Mouse (Mus musculus): ENCODE data around the gene Grik4. TPM values are rescaled to one million over a fixed set of nuclear protein-coding genes. Genes with fewer than 3 reads are reported as not detected.

Gene Grik4
- polyA plus RNA-seq, 1 experiment from 2014 or later = 0.24 TPM

DNA sequence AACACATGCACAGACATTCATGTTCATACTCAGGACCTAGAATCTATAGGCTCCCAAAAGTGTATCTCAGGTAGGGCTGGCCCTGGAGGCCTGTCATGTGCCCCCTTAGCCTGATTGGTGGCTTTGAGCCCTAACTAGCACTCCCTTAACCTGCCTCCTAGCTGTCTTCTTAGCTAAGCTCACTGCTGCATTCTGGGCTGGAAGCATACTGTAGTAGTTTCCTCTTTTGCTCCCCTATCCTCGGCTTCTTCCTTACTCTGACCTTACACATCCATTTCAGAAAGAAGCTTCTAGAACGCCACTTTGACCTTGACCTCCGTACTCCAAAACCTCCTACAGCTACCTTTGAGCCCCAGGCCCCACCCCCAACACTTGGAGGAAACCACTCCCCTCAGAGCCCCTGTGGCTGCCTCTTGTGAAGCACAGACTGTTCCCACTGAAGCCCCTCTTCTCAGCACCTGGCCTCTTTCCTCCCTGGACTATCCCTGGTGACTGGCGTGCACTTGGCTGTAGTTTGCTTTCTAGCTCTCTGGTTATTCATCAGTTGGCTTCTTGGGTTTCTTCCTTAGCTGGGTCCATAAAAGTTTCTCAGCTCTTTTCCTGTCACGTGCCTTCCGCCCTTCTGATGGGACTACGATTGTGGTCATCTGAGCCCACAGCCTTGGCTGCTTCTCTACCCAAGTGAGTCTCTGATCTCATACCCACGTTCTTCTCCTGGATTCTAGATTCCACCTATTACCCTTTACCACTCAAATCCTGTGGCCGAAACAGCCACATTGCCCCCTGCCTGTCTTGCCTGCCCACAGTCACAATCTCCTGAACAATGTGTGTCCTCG, 84.1 kb downstream of the Grik4 start:
- no peaks in the 10 kb centered on the region for H3K36me3 ChIP-seq (ENCODE audit: control insufficient read depth, insufficient read depth)
- H3K27ac ChIP-seq (ENCODE audit: low read length) = no peak overlapping the region
- no peak overlapping the region for H3K4me3 ChIP-seq (ENCODE audit: low read length)
- no peak overlapping the region for H3K4me2 ChIP-seq (ENCODE audit: low read depth, low read length)
- no peak overlapping the region for H3K9ac ChIP-seq (ENCODE audit: low read length)
- WGBS = 64% methylated on average over 10 of the region's 10 CpGs
- no peaks in the 10 kb centered on the region for H3K9me3 ChIP-seq (replicated peaks; ENCODE audit: control insufficient read depth, low read length)
- peak; percentile 38 for ATAC-seq (replicated peaks; ENCODE audit: extremely low read depth, insufficient read depth, low FRiP score)
- H3K27me3 ChIP-seq (ENCODE audit: control insufficient read depth, insufficient read depth, low read length) = no peaks in the 10 kb centered on the region
- peaks cover 5% of the 10 kb centered on the region for H3K4me1 ChIP-seq (ENCODE audit: control insufficient read depth, insufficient read depth, low read length)

DNA sequence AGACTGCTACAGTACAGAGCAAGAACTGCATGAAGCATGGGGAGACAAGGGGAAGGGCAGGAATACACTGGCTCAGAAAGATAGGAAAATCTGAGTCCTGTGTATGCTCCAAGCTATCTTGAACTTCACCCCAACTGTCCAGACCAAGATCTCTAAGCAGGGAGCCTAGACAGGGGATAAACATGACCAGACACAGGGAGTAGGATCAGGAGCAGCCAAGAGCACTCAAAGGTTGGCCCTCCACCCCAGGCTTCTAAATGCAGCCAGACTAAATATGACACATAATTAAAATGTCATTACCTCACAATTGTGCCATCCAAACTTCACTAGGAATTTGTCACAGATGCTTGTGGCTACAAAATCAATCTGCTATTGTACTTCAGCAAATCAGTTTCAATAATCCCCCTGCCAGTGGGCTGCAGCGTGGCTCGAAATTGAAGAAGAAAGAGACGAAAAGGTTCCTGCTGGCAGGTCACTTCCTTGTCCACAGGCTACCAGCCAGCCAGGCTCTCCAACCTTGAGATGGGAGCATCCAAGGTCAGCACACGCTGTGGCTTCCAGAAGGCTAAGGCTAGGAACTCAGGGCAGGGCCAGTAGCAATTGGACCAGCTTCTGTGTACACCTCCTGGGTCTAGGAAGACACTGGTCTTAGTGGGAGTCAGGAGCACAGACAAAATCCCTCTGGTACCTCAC, 85.1 kb downstream of the Grik4 start:
- no peak overlapping the region for H3K4me2 ChIP-seq (ENCODE audit: low read depth, low read length)
- H3K4me3 ChIP-seq (ENCODE audit: low read length) = no peak overlapping the region
- 76% methylated on average over 4 of the region's 4 CpGs for WGBS
- H3K9ac ChIP-seq (ENCODE audit: low read length) = no peak overlapping the region
- no peaks in the 10 kb centered on the region for H3K4me1 ChIP-seq (ENCODE audit: control insufficient read depth, insufficient read depth, low read length)
- H3K9me3 ChIP-seq (replicated peaks; ENCODE audit: control insufficient read depth, low read length) = no peaks in the 10 kb centered on the region
- H3K27ac ChIP-seq (ENCODE audit: low read length) = no peak overlapping the region
- no peaks in the 10 kb centered on the region for H3K27me3 ChIP-seq (ENCODE audit: control insufficient read depth, insufficient read depth, low read length)
- no peak for ATAC-seq (replicated peaks; ENCODE audit: extremely low read depth, insufficient read depth, low FRiP score)
- no peaks in the 10 kb centered on the region for H3K36me3 ChIP-seq (ENCODE audit: control insufficient read depth, insufficient read depth)

DNA sequence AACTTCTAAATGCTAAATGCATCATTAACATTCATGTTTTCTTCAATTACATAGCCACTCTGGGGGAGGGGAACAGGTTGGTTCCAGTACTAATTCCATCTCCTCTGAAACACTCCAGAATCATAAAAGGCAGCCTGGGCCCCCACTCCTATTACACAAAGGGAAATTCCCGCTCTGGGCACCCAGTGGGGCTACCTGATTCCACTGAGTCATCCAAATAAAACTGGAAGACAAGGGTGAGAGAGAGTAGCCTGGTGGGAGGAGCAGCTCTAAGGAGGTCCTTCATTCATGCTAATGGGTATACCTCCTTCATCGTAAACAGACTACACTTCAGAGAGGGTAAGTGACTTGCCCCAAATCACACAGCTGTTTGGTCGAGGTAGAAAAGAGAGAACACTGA, 85.7 kb downstream of the Grik4 start:
- Histone ChIP-seq H3K36me3 (ENCODE audit: control insufficient read depth, insufficient read depth) (no peaks in the 10 kb centered on the region), H3K27me3 (ENCODE audit: control insufficient read depth, insufficient read depth, low read length) (no peaks in the 10 kb centered on the region), H3K4me1 (ENCODE audit: control insufficient read depth, insufficient read depth, low read length) (no peaks in the 10 kb centered on the region), H3K9ac (ENCODE audit: low read length) (no peak overlapping the region), H3K4me2 (ENCODE audit: low read depth, low read length) (no peak overlapping the region), H3K4me3 (ENCODE audit: low read length) (no peak overlapping the region), H3K27ac (ENCODE audit: low read length) (no peak overlapping the region), H3K9me3 (replicated peaks; ENCODE audit: control insufficient read depth, low read length) (no peaks in the 10 kb centered on the region)
- 67% methylated on average over 3 of the region's 3 CpGs for WGBS
- ATAC-seq (replicated peaks; ENCODE audit: extremely low read depth, insufficient read depth, low FRiP score) = no peak

DNA sequence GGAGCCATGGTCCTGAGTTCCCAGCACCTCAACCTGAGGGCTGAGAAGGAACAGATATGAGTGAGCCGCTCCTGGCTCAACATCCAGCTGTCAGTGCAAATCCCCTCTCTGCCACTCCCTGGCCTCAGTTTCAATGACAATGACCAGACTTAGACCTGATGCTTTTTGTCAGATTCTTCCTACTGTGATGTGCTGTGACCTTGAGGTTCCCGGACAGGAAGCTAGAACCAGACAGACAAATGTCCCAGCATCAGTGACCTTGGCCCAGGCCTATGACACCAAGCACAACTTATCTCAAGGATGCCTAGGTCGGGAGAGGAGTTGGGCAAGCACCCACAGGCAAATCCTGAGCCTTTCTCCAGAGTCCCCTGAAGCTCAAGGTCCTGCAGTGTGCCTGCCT, 86.5 kb downstream of the Grik4 start:
- Histone ChIP-seq H3K9ac (ENCODE audit: low read length) (no peak overlapping the region), H3K36me3 (ENCODE audit: control insufficient read depth, insufficient read depth) (no peaks in the 10 kb centered on the region), H3K27ac (ENCODE audit: low read length) (no peak overlapping the region), H3K4me2 (ENCODE audit: low read depth, low read length) (no peak overlapping the region), H3K27me3 (ENCODE audit: control insufficient read depth, insufficient read depth, low read length) (no peaks in the 10 kb centered on the region), H3K4me3 (ENCODE audit: low read length) (no peak overlapping the region), H3K4me1 (ENCODE audit: control insufficient read depth, insufficient read depth, low read length) (no peaks in the 10 kb centered on the region), H3K9me3 (replicated peaks; ENCODE audit: control insufficient read depth, low read length) (no peaks in the 10 kb centered on the region)
- no peak for ATAC-seq (replicated peaks; ENCODE audit: extremely low read depth, insufficient read depth, low FRiP score)
- 62% methylated on average over 3 of the region's 3 CpGs for WGBS

DNA sequence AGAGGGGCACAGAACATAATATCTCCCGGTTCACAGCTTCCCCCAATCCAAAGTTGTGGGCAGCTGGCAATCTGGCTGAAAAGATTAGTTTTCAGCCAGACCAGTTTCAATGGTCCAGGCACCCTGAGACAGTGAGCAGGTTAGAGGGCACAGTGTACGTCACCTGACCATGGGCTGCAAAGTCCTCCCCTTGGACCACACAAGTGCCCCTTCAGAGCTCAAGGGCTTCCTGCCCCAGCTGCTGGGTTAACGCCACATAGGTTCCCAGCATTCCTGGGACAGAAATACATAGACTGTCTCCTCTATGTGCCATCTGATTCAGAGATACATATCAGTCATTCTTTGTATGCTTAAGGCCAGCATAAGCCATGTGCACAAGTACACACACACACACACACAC, 91.2 kb downstream of the Grik4 start:
- Histone ChIP-seq H3K4me2 (ENCODE audit: low read depth, low read length) (no peak overlapping the region), H3K36me3 (ENCODE audit: control insufficient read depth, insufficient read depth) (no peaks in the 10 kb centered on the region), H3K9ac (ENCODE audit: low read length) (no peak overlapping the region), H3K9me3 (replicated peaks; ENCODE audit: control insufficient read depth, low read length) (no peaks in the 10 kb centered on the region), H3K27me3 (ENCODE audit: control insufficient read depth, insufficient read depth, low read length) (no peaks in the 10 kb centered on the region), H3K4me1 (ENCODE audit: control insufficient read depth, insufficient read depth, low read length) (no peaks in the 10 kb centered on the region), H3K27ac (ENCODE audit: low read length) (no peak overlapping the region), H3K4me3 (ENCODE audit: low read length) (no peak overlapping the region)
- no peak for ATAC-seq (replicated peaks; ENCODE audit: extremely low read depth, insufficient read depth, low FRiP score)
- 67% methylated on average over 3 of the region's 3 CpGs for WGBS

DNA sequence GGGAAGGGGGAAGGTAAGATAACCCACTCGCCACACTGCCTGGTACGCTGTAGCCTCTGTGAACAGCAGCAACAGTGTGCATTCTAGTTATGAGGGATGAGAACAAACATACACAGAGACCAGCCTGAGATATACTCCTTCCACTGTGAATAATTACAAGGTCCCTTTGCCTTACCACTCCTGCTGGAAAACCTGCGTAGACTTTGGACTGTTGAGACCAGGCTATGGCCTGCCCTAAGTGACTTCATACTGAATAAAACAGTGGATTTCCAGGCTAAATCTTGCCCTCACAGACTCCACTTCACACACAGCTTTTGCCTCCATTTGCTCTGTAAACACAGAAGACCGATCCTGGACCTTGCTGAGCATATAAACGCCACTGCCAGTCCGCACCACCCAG, 94.2 kb downstream of the Grik4 start:
- H3K4me1 ChIP-seq (ENCODE audit: control insufficient read depth, insufficient read depth, low read length) = no peaks in the 10 kb centered on the region
- H3K9ac ChIP-seq (ENCODE audit: low read length) = no peak overlapping the region
- no peak overlapping the region for H3K4me3 ChIP-seq (ENCODE audit: low read length)
- 77% methylated on average over 6 of the region's 6 CpGs for WGBS
- no peaks in the 10 kb centered on the region for H3K36me3 ChIP-seq (ENCODE audit: control insufficient read depth, insufficient read depth)
- H3K27ac ChIP-seq (ENCODE audit: low read length) = no peak overlapping the region
- no peak for ATAC-seq (replicated peaks; ENCODE audit: extremely low read depth, insufficient read depth, low FRiP score)
- H3K27me3 ChIP-seq (ENCODE audit: control insufficient read depth, insufficient read depth, low read length) = peaks cover 2% of the 10 kb centered on the region; the same call in 1 of the 2 replicates
- H3K4me2 ChIP-seq (ENCODE audit: low read depth, low read length) = no peak overlapping the region
- H3K9me3 ChIP-seq (replicated peaks; ENCODE audit: control insufficient read depth, low read length) = no peaks in the 10 kb centered on the region

DNA sequence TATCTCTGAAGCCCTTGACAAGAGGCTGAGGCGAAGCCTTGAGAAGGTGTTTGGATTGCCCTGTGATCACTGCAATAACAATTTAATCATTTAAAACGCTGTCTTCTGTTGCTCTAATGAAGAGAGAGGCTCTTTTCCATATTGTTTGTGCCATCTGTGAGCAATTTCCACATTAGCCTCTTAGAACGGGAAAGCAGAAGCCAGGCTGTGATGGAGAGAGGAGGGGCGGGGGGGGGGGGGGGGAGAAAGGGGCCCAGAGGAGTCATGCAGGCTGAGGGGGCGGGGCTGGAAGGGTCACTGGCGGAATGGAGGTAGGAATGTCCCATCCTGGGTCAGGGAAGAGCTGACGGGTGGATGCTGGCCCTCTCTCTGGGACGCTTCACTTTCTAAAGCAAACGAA, 96.2 kb downstream of the Grik4 start:
- no peak for ATAC-seq (replicated peaks; ENCODE audit: extremely low read depth, insufficient read depth, low FRiP score)
- H3K4me1 ChIP-seq (ENCODE audit: control insufficient read depth, insufficient read depth, low read length) = no peaks in the 10 kb centered on the region
- H3K27me3 ChIP-seq (ENCODE audit: control insufficient read depth, insufficient read depth, low read length) = peaks cover 2% of the 10 kb centered on the region; the same call in 1 of the 2 replicates
- WGBS = 32% methylated on average over 8 of the region's 9 CpGs
- no peak overlapping the region for H3K9ac ChIP-seq (ENCODE audit: low read length)
- no peaks in the 10 kb centered on the region for H3K36me3 ChIP-seq (ENCODE audit: control insufficient read depth, insufficient read depth)
- H3K4me2 ChIP-seq (ENCODE audit: low read depth, low read length) = no peak overlapping the region
- no peak overlapping the region for H3K4me3 ChIP-seq (ENCODE audit: low read length)
- no peak overlapping the region for H3K27ac ChIP-seq (ENCODE audit: low read length)
- no peaks in the 10 kb centered on the region for H3K9me3 ChIP-seq (replicated peaks; ENCODE audit: control insufficient read depth, low read length)

DNA sequence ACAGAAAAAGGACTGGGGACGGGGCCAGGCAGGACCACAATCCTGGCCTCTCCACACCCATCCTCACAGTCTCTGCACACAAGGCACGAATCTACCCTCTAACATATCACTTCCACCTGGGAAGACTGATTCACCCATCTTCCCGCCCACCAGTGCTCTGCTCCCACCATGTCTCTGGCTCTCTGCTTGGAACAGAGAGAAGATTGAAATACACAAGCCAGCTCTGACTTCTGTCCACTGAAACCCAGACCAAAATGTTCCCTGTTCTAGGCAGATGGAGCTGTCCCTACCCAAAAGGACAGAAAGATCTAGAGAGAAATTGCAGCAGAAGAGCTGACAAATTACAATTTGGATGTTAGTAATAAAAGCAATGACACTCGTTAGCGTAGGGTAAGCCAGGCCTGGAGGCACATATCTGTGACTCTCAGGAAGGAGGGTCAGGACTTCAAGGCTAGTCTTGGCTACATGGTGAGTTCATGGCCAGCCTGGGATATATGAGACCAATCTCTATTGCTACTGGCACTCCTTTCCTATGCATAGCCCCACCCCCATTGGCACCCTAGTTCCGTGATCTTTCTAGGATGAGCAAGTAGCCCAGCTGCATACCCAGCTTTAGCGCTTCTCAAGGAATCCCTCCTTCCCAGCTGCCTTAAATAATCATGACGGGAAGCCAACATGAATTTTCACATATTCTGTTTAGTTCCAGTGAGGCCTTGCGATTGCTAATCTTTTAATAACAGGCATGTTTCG, 97.4 kb downstream of the Grik4 start:
- H3K9ac ChIP-seq (ENCODE audit: low read length) = no peak overlapping the region
- H3K4me1 ChIP-seq (ENCODE audit: control insufficient read depth, insufficient read depth, low read length) = no peaks in the 10 kb centered on the region
- no peak overlapping the region for H3K27ac ChIP-seq (ENCODE audit: low read length)
- no peak overlapping the region for H3K4me2 ChIP-seq (ENCODE audit: low read depth, low read length)
- H3K27me3 ChIP-seq (ENCODE audit: control insufficient read depth, insufficient read depth, low read length) = peaks cover 2% of the 10 kb centered on the region; the same call in 1 of the 2 replicates
- no peak overlapping the region for H3K4me3 ChIP-seq (ENCODE audit: low read length)
- 71% methylated on average over 10 of the region's 10 CpGs for WGBS
- no peak for ATAC-seq (replicated peaks; ENCODE audit: extremely low read depth, insufficient read depth, low FRiP score)
- no peaks in the 10 kb centered on the region for H3K36me3 ChIP-seq (ENCODE audit: control insufficient read depth, insufficient read depth)
- no peaks in the 10 kb centered on the region for H3K9me3 ChIP-seq (replicated peaks; ENCODE audit: control insufficient read depth, low read length)

DNA sequence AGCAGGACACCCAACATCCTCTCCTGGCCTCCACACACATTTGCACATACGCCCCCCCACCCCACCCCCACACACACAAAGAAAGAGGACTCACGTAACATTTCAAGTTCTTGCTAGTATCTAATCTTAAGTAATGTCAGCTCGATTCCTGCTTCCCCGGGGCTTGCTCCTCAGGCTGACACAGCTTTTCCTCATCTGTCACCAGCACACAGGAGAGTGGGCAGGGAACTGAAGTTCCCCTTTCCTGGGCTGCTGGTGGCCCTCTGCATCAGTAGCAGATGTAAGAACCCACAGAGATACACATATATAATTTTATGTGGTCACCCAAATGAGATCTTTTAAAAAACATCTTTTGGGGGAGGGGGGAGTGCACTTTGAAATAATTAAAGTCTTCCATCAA, 98.2 kb downstream of the Grik4 start:
- Histone ChIP-seq H3K27ac (ENCODE audit: low read length) (no peak overlapping the region), H3K9ac (ENCODE audit: low read length) (no peak overlapping the region), H3K27me3 (ENCODE audit: control insufficient read depth, insufficient read depth, low read length) (peaks cover 2% of the 10 kb centered on the region; the same call in 1 of the 2 replicates), H3K4me2 (ENCODE audit: low read depth, low read length) (no peak overlapping the region), H3K4me1 (ENCODE audit: control insufficient read depth, insufficient read depth, low read length) (no peaks in the 10 kb centered on the region), H3K4me3 (ENCODE audit: low read length) (no peak overlapping the region), H3K36me3 (ENCODE audit: control insufficient read depth, insufficient read depth) (no peaks in the 10 kb centered on the region), H3K9me3 (replicated peaks; ENCODE audit: control insufficient read depth, low read length) (no peaks in the 10 kb centered on the region)
- 27% methylated on average over 4 of the region's 4 CpGs for WGBS
- no peak for ATAC-seq (replicated peaks; ENCODE audit: extremely low read depth, insufficient read depth, low FRiP score)
